Mouse (Mus musculus): Measurements from ENCODE around the gene Tbrg1. TPM values are rescaled to one million over a fixed set of nuclear protein-coding genes. Genes with fewer than 3 reads are reported as not detected.

Tbrg1 gene
- total RNA-seq (2023): 78.4 TPM

GRCm38 (mm10) chr9:37656931-37657481, at the start of gene Tbrg1:
Gene Tbrg1, minus strand, starts transcription at chr9:37657312.

GRCm38 (mm10) chr9:37669115-37669514, 12.0 kb upstream of the Tbrg1 start, which contains the start of gene Panx3:
Gene Panx3, minus strand, starts transcription at chr9:37669235.

GRCm38 (mm10) chr9:37613182-37613910, 43.8 kb downstream of the Tbrg1 start, which contains the start of gene Spa17:
Gene Spa17, minus strand, starts transcription at chr9:37613722.

Other genes starting within 250 kb of the Tbrg1 start
- gene Robo3, start 224.1 kb downstream of the Tbrg1 start, total RNA-seq (2023): not detected
- 48.4 TPM for gene Msantd2, start 168.0 kb downstream of the Tbrg1 start, total RNA-seq (2023)
- gene Esam, start 129.2 kb downstream of the Tbrg1 start, total RNA-seq (2023): 1.8 TPM
- not detected for gene Vsig2, start 118.1 kb downstream of the Tbrg1 start, total RNA-seq (2023)
- gene Nrgn, start 104.4 kb downstream of the Tbrg1 start, total RNA-seq (2023): 5.4 TPM
- 7.2 TPM for gene Siae, start 101.6 kb downstream of the Tbrg1 start, total RNA-seq (2023)
- gene Spa17, start 43.6 kb downstream of the Tbrg1 start, total RNA-seq (2023): 1.2 TPM
- gene Panx3, start 11.9 kb upstream of the Tbrg1 start, total RNA-seq (2023): not detected
- gene Olfr160, start 58.9 kb upstream of the Tbrg1 start, total RNA-seq (2023): not detected
- not detected for gene Olfr874, start 87.8 kb upstream of the Tbrg1 start, total RNA-seq (2023)
- gene Olfr875, start 114.5 kb upstream of the Tbrg1 start, total RNA-seq (2023): not detected
- not detected for gene Olfr876, start 145.7 kb upstream of the Tbrg1 start, total RNA-seq (2023)
- not detected for gene Olfr877, start 197.0 kb upstream of the Tbrg1 start, total RNA-seq (2023)
- not detected for gene Olfr145, start 239.4 kb upstream of the Tbrg1 start, total RNA-seq (2023)